In the genomic region with DNA sequence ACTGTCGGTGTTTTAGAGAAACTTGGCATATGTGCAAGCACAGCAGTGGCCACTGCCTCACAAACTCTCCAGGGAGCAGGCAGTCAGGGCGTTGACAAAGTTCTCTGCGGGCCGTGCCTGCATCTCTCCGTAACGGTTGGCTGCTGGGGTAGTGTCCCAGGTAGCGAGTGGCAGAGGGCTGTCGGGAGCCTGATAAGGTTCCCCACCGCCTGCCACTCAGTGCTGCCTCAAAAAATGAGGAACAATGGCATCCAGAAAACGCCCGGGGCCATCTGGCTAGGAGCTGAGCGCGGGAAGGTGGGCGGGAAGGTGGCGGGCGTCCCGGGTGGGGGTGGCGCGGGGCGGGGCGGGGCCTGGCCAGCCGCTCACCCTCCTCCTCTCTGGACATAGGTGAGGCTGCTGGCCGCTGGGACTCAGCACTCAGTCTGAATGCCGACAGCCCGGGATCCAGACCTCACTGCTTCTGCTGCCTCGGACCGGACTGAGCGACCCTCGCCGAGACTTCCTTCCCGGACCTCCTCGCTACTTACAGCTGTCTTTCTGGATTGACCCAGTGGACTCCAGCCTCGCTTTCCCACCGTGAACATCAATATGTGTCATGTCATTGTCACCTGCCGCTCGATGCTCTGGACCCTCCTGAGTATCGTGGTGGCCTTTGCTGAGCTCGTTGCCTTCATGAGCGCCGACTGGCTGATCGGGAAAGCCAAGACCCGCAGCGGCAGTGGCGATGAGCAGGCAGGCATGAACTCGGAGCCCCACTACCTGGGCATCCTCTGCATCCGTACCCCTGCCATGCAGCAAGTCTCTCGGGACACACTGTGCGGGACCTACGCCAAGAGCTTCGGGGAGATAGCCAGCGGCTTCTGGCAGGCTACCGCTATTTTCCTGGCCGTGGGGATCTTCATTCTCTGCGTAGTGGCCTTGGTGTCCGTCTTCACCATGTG, we compare ENCODE assay signal across 9 mouse cellular contexts.
DNase-seq lines count a peak whose midpoint lies in the region; ATAC-seq and TF ChIP-seq lines count a peak whose summit lies in the region.
"Had no signal": no experiment of that assay in that cellular context is flagged by ENCODE, and none has a peak within 500 bp of the region (broad histone marks: within the 10 kb centered on the region; RNA-seq: fewer than 3 reads in every experiment).

No protein-coding gene starts in this region.

- H3K4me2 ChIP-seq in forebrain, embryonic 11.5 days (ENCODE audit: low read depth, low read length, severe bottlenecking), result peak overlapping the region; percentile 95

- peak; percentile 69 for ATAC-seq in forebrain, embryonic 11.5 days (replicated peaks; ENCODE audit: low FRiP score)
- peak; percentile 59 for ATAC-seq in megakaryocyte, adult 5-6 weeks (ENCODE audit: poor library complexity, severe bottlenecking)

- TF ChIP-seq POLR2A in small intestine, adult 2 months (IDR thresholded peaks at IDR 0.05; ENCODE audit: low read depth, low read length), result peak; percentile 84; the same call in 1 of the 2 replicates

- DNase-seq in heart, adult 11 months, result peak; percentile 95
- no peak for DNase-seq in heart, postnatal 25 days (ENCODE audit: low spot score)
- peak; percentile 41 for DNase-seq in c-Kit-positive CD71-positive TER-119-positive erythroid progenitor cells, embryonic 14.5 days (ENCODE audit: low spot score)
- peak; percentile 78 for DNase-seq in forebrain, embryonic 11.5 days (ENCODE audit: low spot score)
- peak; percentile 60 for DNase-seq in heart, postnatal 4 days
- DNase-seq in layer of hippocampus, adult 2 months (ENCODE audit: low spot score in 2 of 2), result peak in 1 of 2 experiments; percentile 47

- H3K27me3 ChIP-seq in forebrain, embryonic 11.5 days (ENCODE audit: control insufficient read depth, insufficient read depth, low read length), result peaks cover 5% of the 10 kb centered on the region; the same call in 1 of the 2 replicates
- no peaks in the 10 kb centered on the region for H3K27me3 ChIP-seq in small intestine, adult 2 months (ENCODE audit: control insufficient read depth, insufficient read depth, low read length)
- H3K27me3 ChIP-seq: CH12.LX had no signal

- H3K4me1 ChIP-seq in forebrain, embryonic 11.5 days (replicated peaks; ENCODE audit: control insufficient read depth, insufficient read depth, low read length), result peaks cover 15% of the 10 kb centered on the region; the same call in 1 of the 2 replicates
- H3K4me1 ChIP-seq in small intestine, adult 2 months (ENCODE audit: control insufficient read depth, insufficient read depth, insufficient read length, low read length), result peaks cover 14% of the 10 kb centered on the region

- TF ChIP-seq CTCF in layer of hippocampus, adult 2 months (conservative IDR thresholded peaks at IDR 0.05), result no peak
- TF ChIP-seq CTCF in small intestine, adult 2 months (IDR thresholded peaks at IDR 0.05; ENCODE audit: extremely low read depth, insufficient read length, insufficient replicate concordance, low read depth, low read length), result no peak

- no peaks in the 10 kb centered on the region for H3K9me3 ChIP-seq in forebrain, embryonic 11.5 days (ENCODE audit: control insufficient read depth, low read length)

- peak overlapping the region; percentile 59 for H3K9ac ChIP-seq in forebrain, embryonic 11.5 days (ENCODE audit: low read length)

- no peaks in the 10 kb centered on the region for H3K36me3 ChIP-seq in forebrain, embryonic 11.5 days (ENCODE audit: control insufficient read depth, insufficient read depth, low read length)
- no peaks in the 10 kb centered on the region for H3K36me3 ChIP-seq in small intestine, adult 2 months (ENCODE audit: control insufficient read depth, insufficient read depth, low read length)

- intact Hi-C loops in heart, postnatal 25 days (cut with DNase I), result no loop called here

- no peak overlapping the region for H3K27ac ChIP-seq in forebrain, embryonic 11.5 days (ENCODE audit: low read depth, low read length)
- H3K27ac ChIP-seq in layer of hippocampus, adult 2 months, result peak overlapping the region; percentile 94
- 0 out of 2 replicates have a peak overlapping the region, but pooled peaks have one; percentile 0 for H3K27ac ChIP-seq in small intestine, adult 2 months (ENCODE audit: insufficient read depth, low read depth, low read length)

- H3K4me3 ChIP-seq in forebrain, embryonic 11.5 days (ENCODE audit: low read depth, low read length), result peak overlapping the region; percentile 46
- H3K4me3 ChIP-seq in layer of hippocampus, adult 2 months, result peak overlapping the region; percentile 71
- peak overlapping the region; percentile 75 for H3K4me3 ChIP-seq in small intestine, adult 2 months (ENCODE audit: low read depth, low read length)

- WGBS in forebrain, embryonic 11.5 days, result 2% methylated on average over 55 of the region's 55 CpGs
- 2% methylated on average over 55 of the region's 55 CpGs for WGBS in small intestine, adult 2 months
